In the genomic region with DNA sequence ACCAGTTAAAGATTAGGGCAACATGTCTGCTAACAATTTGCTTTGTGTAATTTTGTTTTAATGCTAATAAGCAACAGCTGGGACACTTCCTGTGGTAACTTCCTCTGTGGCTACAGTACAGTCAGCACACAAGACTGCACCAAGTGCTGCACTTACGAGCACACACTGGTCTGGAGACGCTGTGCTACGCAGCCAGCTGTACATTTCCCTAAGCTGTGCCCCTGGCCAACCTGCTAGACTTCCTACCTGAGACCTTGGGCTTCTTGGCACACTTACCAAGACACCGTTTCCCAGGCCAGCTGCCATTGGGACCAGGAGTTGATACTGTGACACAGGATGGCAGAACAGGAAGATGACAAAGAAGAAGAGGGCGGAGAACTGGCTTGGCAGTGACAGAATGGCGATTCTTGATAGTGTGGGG, we compare ENCODE assay signal across 11 mouse cellular contexts.
DNase-seq lines count a peak whose midpoint lies in the region; ATAC-seq lines count a peak whose summit lies in the region.
"Had no signal": no experiment of that assay in that cellular context is flagged by ENCODE, and none has a peak within 500 bp of the region (broad histone marks: within the 10 kb centered on the region; RNA-seq: fewer than 3 reads in every experiment).

No protein-coding gene starts in this region.

- no peaks in the 10 kb centered on the region for H3K36me3 ChIP-seq in forebrain, embryonic 10.5 days (replicated peaks)
- no peaks in the 10 kb centered on the region for H3K36me3 ChIP-seq in forebrain, embryonic 15.5 days
- H3K36me3 ChIP-seq in macrophage (ENCODE audit: inconsistent target), result no peaks in the 10 kb centered on the region

- peaks cover 5% of the 10 kb centered on the region; the same call in 1 of the 2 replicates for H3K9me3 ChIP-seq in forebrain, embryonic 10.5 days
- H3K9me3 ChIP-seq in forebrain, embryonic 15.5 days, result no peaks in the 10 kb centered on the region

- no peak overlapping the region for H3K9ac ChIP-seq in forebrain, embryonic 15.5 days (replicated peaks)
- H3K9ac ChIP-seq: liver, embryonic 14.5 days had no signal

- intact Hi-C loops in left cerebral cortex, postnatal 25 days (cut with DNase I), result no loop called here

- peaks cover 33% of the 10 kb centered on the region for H3K4me1 ChIP-seq in forebrain, embryonic 10.5 days
- H3K4me1 ChIP-seq in forebrain, embryonic 15.5 days, result peaks cover 14% of the 10 kb centered on the region

- peaks cover 18% of the 10 kb centered on the region for H3K27me3 ChIP-seq in forebrain, embryonic 10.5 days (ENCODE audit: poor library complexity, severe bottlenecking)
- H3K27me3 ChIP-seq in forebrain, embryonic 15.5 days, result no peaks in the 10 kb centered on the region

- H3K27ac ChIP-seq in forebrain, embryonic 10.5 days, result peak overlapping the region; percentile 22; the same call in 1 of the 2 replicates
- H3K27ac ChIP-seq in forebrain, embryonic 15.5 days (replicated peaks), result no peak overlapping the region
- peak overlapping the region; percentile 76 for H3K27ac ChIP-seq in macrophage
- H3K27ac ChIP-seq: liver, embryonic 14.5 days had no signal

- no peak for DNase-seq in forebrain, embryonic 10.5 days (ENCODE audit: extremely low spot score, low spot score)
- peak; percentile 5 for DNase-seq in spleen, adult 12 weeks (ENCODE audit: low spot score)
- DNase-seq in spleen, postnatal 4 days (ENCODE audit: low spot score in 2 of 2), result no peak
- DNase-seq in thymus, postnatal 4 days, result peak; percentile 38
- no peak for DNase-seq in left cerebral cortex, postnatal 25 days (ENCODE audit: low spot score in 2 of 2)
- DNase-seq: adrenal gland, postnatal 25 days had no signal

- no peak overlapping the region for H3K4me3 ChIP-seq in forebrain, embryonic 10.5 days
- no peak overlapping the region for H3K4me3 ChIP-seq in forebrain, embryonic 15.5 days
- H3K4me3 ChIP-seq in macrophage (ENCODE audit: inconsistent target), result no peak overlapping the region

- no peaks in the 10 kb centered on the region for H3K79me2 ChIP-seq in macrophage (ENCODE audit: inconsistent target)

- 84% methylated on average over 6 of the region's 6 CpGs for WGBS in forebrain, embryonic 10.5 days
- 93% methylated on average over 6 of the region's 6 CpGs for WGBS in forebrain, embryonic 15.5 days
- 8% methylated on average over 4 of the region's 6 CpGs for WGBS in macrophage (ENCODE audit: missing documents)

- no peak overlapping the region for H3K4me2 ChIP-seq in forebrain, embryonic 15.5 days (replicated peaks)

- ATAC-seq in forebrain, embryonic 15.5 days (replicated peaks), result no peak
- ATAC-seq in frontal cortex, adult (ENCODE audit: low TSS enrichment), result no peak
- ATAC-seq: hindbrain, embryonic 16.5 days had no signal

Comparison
In these comparisons a context has a peak if more than half of its experiments do, and no peak if none do; other contexts are left out.
1. DNase-seq: peak in spleen, adult 12 weeks (single experiment) and thymus, postnatal 4 days (single experiment); none in forebrain, embryonic 10.5 days (single experiment), spleen, postnatal 4 days (0 of 2) and left cerebral cortex, postnatal 25 days (0 of 2).